Mouse (Mus musculus): ENCODE results near the gene Tppp3. TPM values are rescaled to one million over a fixed set of nuclear protein-coding genes. Genes with fewer than 3 reads are reported as not detected.

Tppp3 gene
- polyA plus RNA-seq, 1 experiment, result 89.6 TPM

DNA sequence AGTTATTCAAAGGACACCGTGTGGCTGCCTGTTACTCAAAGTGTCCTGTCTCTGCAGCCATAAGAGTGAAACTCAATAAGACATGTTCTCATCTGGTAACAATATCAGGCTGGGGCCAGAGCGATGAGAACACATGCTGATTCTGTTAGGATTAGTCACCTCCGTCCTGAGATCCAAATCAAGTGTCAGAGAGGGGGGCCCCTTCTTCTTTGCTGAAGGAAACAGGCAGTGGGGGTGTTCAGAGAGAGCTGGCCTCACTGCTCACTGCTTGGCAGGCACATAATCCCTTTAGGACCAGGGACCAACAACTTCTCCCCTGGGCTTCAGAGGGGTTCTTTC, 12.7 kb upstream of the Tppp3 start:
- no peak for DNase-seq (ENCODE audit: low read depth)
- TF ChIP-seq POLR2A (IDR thresholded peaks at IDR 0.05; ENCODE audit: borderline replicate concordance, extremely low read depth, insufficient read depth, insufficient read length, poor library complexity, severe bottlenecking) (no peak), CTCF (IDR thresholded peaks at IDR 0.05; ENCODE audit: borderline replicate concordance, extremely low read depth, insufficient read depth, insufficient read length) (no peak)

DNA sequence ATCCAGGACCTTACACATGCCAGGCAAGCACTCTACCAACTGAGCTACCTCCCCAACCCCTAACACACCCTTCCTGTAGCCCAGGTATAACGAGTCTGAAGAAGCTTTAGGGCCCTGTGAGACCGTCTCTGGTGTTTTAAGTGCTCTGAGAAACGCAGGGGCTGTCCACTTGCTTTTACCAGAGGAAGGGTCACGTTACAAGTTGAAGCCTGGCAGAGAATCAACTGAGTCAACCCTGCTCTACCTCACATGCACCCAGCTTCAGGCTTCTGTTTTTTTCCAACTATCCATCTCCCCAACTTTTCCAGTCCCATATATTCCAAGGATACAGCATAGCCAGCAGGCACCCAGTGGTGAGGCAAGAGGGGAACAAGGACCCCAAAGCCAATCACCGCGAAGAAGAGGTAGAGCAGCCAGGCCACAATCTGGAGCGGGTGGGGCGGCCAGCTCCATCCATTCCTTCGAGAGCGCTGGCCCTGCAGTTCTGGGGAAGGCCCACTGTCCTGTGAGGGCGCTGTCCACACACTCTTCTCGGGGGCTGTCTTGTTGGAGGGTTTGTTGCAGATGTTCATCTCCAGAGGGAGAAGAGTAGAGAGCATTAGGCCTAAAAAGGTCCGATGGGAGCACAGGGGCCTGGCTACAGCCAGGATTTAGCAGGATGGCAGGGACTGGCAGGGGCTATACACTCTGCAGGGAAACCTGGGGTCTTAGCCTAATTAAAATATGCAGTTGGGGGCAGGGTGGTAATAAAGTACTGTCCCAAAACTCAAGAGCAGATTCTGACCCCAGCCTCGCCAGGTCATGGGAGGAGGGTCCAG, 12.1 kb upstream of the Tppp3 start:
- no peak for DNase-seq (ENCODE audit: low read depth)
- TF ChIP-seq POLR2A (IDR thresholded peaks at IDR 0.05; ENCODE audit: borderline replicate concordance, extremely low read depth, insufficient read depth, insufficient read length, poor library complexity, severe bottlenecking), result no peak
- TF ChIP-seq CTCF (IDR thresholded peaks at IDR 0.05; ENCODE audit: borderline replicate concordance, extremely low read depth, insufficient read depth, insufficient read length), result peak; percentile 70

DNA sequence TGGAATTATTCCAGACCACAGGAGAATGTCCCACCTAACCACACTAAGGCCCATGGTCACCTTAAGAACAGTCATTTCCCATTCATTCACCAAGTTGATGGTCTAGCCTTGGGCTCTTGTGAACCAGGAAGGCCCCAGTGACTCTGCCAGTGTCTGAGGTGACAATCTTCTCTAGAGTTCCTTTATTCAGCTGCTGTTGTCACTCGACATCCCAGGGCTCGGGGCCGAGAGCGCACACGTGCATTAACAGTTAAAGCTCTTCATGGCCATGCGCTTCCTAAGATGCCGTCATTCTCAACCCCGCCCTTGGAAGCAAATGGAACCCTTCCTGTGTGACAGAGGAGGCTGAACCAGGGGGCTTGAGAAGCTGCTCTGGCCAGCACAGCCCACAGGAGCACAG, 10.8 kb upstream of the Tppp3 start:
- DNase-seq (ENCODE audit: low read depth), result no peak
- TF ChIP-seq POLR2A (IDR thresholded peaks at IDR 0.05; ENCODE audit: borderline replicate concordance, extremely low read depth, insufficient read depth, insufficient read length, poor library complexity, severe bottlenecking) (no peak), CTCF (IDR thresholded peaks at IDR 0.05; ENCODE audit: borderline replicate concordance, extremely low read depth, insufficient read depth, insufficient read length) (no peak)

DNA sequence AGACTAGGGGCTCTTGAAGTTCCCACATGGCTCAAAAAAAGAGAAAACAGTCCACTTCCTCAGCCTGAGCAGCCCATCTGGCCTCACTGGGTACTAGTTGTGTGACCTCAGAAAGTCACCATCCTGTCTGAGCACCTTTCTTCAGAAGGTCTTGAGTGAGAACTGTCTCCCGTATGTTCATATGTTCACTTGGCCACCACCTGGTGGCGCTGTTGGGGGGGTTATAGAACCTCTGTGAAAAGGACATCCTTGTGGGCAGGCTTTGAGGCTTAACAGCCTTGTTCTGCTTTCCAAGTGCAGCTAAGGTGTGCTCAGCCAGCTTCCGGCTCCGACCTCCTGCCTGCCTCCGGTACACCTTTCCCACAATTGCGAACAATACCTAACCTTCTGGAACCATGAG, 10.1 kb upstream of the Tppp3 start:
- TF ChIP-seq POLR2A (IDR thresholded peaks at IDR 0.05; ENCODE audit: borderline replicate concordance, extremely low read depth, insufficient read depth, insufficient read length, poor library complexity, severe bottlenecking) (no peak), CTCF (IDR thresholded peaks at IDR 0.05; ENCODE audit: borderline replicate concordance, extremely low read depth, insufficient read depth, insufficient read length) (peak; percentile 62; the same call in 1 of the 2 replicates)
- no peak for DNase-seq (ENCODE audit: low read depth)

DNA sequence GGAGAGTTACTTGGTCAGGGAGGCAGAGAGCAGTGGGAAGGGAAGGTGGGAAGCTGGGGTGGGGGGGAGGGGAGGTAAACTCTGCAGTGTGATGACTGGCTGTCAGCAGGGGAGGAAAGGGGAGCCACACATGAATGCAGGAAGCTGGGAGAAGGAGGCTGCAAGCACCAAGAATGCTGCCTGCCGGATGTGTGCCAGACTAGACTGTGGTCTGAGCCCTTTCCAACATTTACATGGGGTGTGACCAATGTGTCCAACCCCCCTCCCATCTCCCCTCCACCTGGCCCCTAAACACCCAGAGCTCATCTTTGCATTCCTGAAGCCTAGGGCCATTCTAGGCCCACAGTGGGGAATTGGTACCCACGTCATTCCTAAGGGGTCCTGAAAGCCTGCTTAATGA, 9.7 kb upstream of the Tppp3 start:
- TF ChIP-seq POLR2A (IDR thresholded peaks at IDR 0.05; ENCODE audit: borderline replicate concordance, extremely low read depth, insufficient read depth, insufficient read length, poor library complexity, severe bottlenecking) (no peak), CTCF (IDR thresholded peaks at IDR 0.05; ENCODE audit: borderline replicate concordance, extremely low read depth, insufficient read depth, insufficient read length) (no peak)
- DNase-seq (ENCODE audit: low read depth), result no peak

DNA sequence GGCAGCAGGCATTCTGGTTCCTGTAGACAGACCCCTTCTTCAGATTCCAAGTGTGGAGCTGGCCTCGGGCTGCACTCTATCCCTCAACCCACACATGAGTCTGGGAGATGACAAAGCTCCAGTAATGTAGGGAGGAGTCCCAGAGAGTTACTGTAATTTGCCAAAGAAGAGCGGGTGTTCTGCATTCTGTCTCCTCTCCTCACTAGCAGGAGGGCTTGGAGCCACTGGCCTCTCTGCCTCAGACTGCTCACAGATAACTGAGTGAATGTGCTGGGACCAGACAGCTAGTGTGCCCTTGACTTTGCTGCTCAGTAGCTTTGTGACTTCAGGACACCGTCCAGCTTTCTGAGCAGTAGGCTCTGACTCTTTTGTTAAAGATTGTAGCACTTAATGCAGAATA, 6.5 kb upstream of the Tppp3 start:
- no peak for DNase-seq (ENCODE audit: low read depth)
- TF ChIP-seq CTCF (IDR thresholded peaks at IDR 0.05; ENCODE audit: borderline replicate concordance, extremely low read depth, insufficient read depth, insufficient read length), result no peak
- TF ChIP-seq POLR2A (IDR thresholded peaks at IDR 0.05; ENCODE audit: borderline replicate concordance, extremely low read depth, insufficient read depth, insufficient read length, poor library complexity, severe bottlenecking), result no peak

DNA sequence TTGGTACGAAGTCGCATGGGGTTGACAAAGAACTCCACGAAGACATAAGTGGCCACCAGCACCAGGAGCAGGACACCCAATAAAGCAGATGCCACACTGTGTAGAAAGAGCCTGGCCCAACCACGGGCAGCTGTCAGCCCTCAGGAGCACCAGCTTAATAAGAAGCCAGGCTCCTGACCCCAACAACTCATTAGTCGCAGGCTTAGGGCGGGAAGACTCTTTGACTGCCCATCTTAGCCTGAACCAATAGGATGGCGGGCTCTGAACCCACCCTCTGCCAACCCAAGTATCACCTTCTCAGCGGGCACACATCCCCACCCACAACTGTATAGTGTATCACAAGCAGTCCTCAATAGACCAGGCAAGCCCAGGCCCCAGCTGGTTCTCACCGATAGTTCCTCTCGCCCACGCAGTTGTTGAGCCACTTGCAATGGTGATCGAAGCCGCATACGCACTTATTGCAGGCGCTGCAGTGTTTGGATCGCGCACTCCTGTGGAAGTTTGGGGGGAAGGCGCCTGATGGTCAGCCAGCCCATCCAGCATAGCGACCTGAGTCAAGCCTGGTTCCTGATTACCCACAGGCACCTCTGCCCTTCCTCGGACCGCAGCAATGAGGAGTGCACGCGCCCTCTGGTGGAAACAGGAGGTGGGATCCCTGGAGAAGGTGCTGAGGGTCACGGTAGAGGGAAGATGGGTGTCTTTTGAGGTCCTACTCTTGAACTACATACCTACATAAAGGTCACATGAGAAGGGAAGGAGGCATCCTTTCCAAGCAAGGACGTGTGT, 5.5 kb upstream of the Tppp3 start:
- TF ChIP-seq CTCF (IDR thresholded peaks at IDR 0.05; ENCODE audit: borderline replicate concordance, extremely low read depth, insufficient read depth, insufficient read length), result peak; percentile 81
- TF ChIP-seq POLR2A (IDR thresholded peaks at IDR 0.05; ENCODE audit: borderline replicate concordance, extremely low read depth, insufficient read depth, insufficient read length, poor library complexity, severe bottlenecking), result no peak

DNA sequence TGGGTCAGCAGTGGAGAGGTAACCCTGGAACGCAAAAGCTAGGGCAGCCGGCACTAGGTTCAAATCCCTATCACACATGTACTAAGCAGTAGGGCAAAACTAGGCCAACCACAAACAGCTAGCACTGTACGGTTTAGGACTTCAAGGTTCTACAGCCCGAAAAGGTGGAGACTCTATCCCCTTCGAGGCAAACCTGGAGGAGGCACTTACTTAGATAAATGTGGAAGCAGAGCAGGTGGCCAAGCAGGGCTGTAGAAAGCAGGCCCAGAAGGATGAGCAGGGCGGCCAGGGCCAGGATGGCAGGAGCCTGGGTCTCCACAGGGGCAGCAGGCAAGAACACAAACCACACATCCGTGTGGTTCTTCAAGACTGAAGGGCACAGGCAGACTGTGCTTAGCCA, 4.8 kb upstream of the Tppp3 start:
- TF ChIP-seq POLR2A (IDR thresholded peaks at IDR 0.05; ENCODE audit: borderline replicate concordance, extremely low read depth, insufficient read depth, insufficient read length, poor library complexity, severe bottlenecking), result no peak
- TF ChIP-seq CTCF (IDR thresholded peaks at IDR 0.05; ENCODE audit: borderline replicate concordance, extremely low read depth, insufficient read depth, insufficient read length), result no peak
- DNase-seq (ENCODE audit: low read depth), result no peak

More for the DNA sequence above, 5.5 kb upstream of the Tppp3 start:
- no peak for DNase-seq (ENCODE audit: low read depth)

DNA sequence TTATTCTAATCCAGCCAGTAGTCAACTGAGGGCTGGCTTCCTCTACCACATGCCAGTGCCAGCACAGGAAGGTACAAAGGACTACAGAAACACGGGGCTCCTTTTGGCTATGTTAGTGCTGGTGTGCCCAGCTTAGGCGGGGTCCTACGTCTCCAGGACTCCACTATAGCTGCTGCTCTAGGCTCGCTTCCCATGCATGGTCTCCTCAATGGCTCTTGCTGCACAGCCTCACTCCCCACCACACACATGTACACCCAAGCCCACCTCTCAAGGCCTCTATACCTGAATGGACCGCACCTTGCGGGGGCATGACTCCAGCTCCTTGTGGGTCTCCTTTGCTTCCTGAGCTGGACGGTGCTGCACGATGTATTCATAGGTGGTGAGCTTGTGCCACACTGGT, 4.4 kb upstream of the Tppp3 start:
- no peak for DNase-seq (ENCODE audit: low read depth)
- TF ChIP-seq POLR2A (IDR thresholded peaks at IDR 0.05; ENCODE audit: borderline replicate concordance, extremely low read depth, insufficient read depth, insufficient read length, poor library complexity, severe bottlenecking), result no peak
- TF ChIP-seq CTCF (IDR thresholded peaks at IDR 0.05; ENCODE audit: borderline replicate concordance, extremely low read depth, insufficient read depth, insufficient read length), result no peak

DNA sequence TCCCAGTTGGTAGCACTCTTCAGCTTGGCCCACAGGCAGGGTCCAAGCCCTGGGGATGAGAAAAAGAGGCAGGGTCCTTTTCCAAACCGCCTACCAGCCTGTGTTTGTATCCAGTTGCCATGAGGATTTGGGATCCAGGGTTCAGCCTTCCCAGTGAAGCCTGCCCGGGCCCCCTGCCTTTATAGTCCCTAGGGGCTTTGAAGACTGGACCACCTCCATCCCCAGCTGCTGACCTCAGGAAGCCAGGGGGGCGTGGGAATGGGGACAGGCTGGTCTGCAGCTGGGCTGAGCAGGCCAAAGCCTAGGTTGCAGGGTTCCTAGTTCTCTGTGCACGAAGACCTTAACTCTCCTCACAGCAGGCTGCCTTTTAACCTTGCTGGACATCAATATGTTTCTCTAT, 3.9 kb upstream of the Tppp3 start:
- no peak for DNase-seq (ENCODE audit: low read depth)
- TF ChIP-seq CTCF (IDR thresholded peaks at IDR 0.05; ENCODE audit: borderline replicate concordance, extremely low read depth, insufficient read depth, insufficient read length), result no peak
- no peak for TF ChIP-seq POLR2A (IDR thresholded peaks at IDR 0.05; ENCODE audit: borderline replicate concordance, extremely low read depth, insufficient read depth, insufficient read length, poor library complexity, severe bottlenecking)

DNA sequence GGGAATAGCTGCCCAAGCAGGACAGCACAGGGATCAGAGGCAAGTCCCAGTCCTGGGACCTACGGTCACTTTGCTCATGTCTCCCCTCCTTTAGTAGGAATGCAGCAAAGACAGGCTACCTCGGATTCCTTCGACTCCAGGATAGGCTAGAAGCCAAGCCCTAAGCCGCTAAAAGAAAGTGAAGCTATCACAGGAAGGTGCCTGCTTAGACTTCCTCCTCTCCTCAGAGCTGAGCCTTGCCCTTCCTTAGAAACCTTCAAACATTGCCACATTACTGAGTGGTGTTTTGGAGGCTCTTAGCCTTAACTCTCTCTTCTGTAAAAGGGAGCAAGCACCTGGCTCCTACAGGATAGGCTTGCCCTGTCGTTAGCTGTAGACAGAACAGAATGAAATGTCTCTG, 3.4 kb upstream of the Tppp3 start:
- no peak for DNase-seq (ENCODE audit: low read depth)
- TF ChIP-seq POLR2A (IDR thresholded peaks at IDR 0.05; ENCODE audit: borderline replicate concordance, extremely low read depth, insufficient read depth, insufficient read length, poor library complexity, severe bottlenecking) (no peak), CTCF (IDR thresholded peaks at IDR 0.05; ENCODE audit: borderline replicate concordance, extremely low read depth, insufficient read depth, insufficient read length) (no peak)

Data from brain, embryonic 14.5 days (tissue).